ENCODE assay signal across 9 mouse cellular contexts in genomic region chr6:118180085-118180423, GRCm38 (mm10). TPM values are rescaled to one million over a fixed set of nuclear protein-coding genes. Genes with fewer than 3 reads are reported as not detected.
DNase-seq lines count a peak whose midpoint lies in the region; ATAC-seq lines count a peak whose summit lies in the region.
"Had no signal": no experiment of that assay in that cellular context is flagged by ENCODE, and none has a peak within 500 bp of the region (broad histone marks: within the 10 kb centered on the region; RNA-seq: fewer than 3 reads in every experiment).

No protein-coding gene starts in this region.

- no peak overlapping the region for H3K4me3 ChIP-seq in heart, embryonic 12.5 days
- no peak overlapping the region for H3K4me3 ChIP-seq in liver, embryonic 13.5 days (replicated peaks)
- H3K4me3 ChIP-seq in liver, embryonic 11.5 days (ENCODE audit: low read depth, low read length) = no peak overlapping the region
- no peak overlapping the region for H3K4me3 ChIP-seq in forebrain, embryonic 16.5 days (replicated peaks; ENCODE audit: low read length)
- H3K4me3 ChIP-seq in neural tube, embryonic 13.5 days = no peak overlapping the region
- H3K4me3 ChIP-seq: limb, embryonic 12.5 days; myocyte had no signal

- no peak for DNase-seq in heart, adult 11 months
- DNase-seq in liver, embryonic 13.5 days = no peak
- no peak for DNase-seq in liver, embryonic 11.5 days (ENCODE audit: low spot score)
- no peak for DNase-seq in frontal cortex, postnatal 25 days (ENCODE audit: low spot score in 2 of 2)

- H3K36me3 ChIP-seq in heart, embryonic 12.5 days = no peaks in the 10 kb centered on the region
- no peaks in the 10 kb centered on the region for H3K36me3 ChIP-seq in liver, embryonic 13.5 days
- H3K36me3 ChIP-seq in liver, embryonic 11.5 days (ENCODE audit: control insufficient read depth, insufficient read depth, low read length) = no peaks in the 10 kb centered on the region
- no peaks in the 10 kb centered on the region for H3K36me3 ChIP-seq in forebrain, embryonic 16.5 days (ENCODE audit: control insufficient read depth, insufficient read depth)
- H3K36me3 ChIP-seq in neural tube, embryonic 13.5 days = no peaks in the 10 kb centered on the region
- H3K36me3 ChIP-seq: limb, embryonic 12.5 days had no signal

- no peak overlapping the region for H3K27ac ChIP-seq in heart, embryonic 12.5 days (ENCODE audit: poor library complexity, severe bottlenecking)
- no peak overlapping the region for H3K27ac ChIP-seq in liver, embryonic 13.5 days
- no peak overlapping the region for H3K27ac ChIP-seq in liver, embryonic 11.5 days (ENCODE audit: low read depth, low read length)
- H3K27ac ChIP-seq in forebrain, embryonic 16.5 days (ENCODE audit: low read length) = no peak overlapping the region
- H3K27ac ChIP-seq in neural tube, embryonic 13.5 days (replicated peaks) = no peak overlapping the region; the same call in 1 of the 2 replicates
- H3K27ac ChIP-seq: limb, embryonic 12.5 days had no signal

- peaks cover 26% of the 10 kb centered on the region for H3K27me3 ChIP-seq in heart, embryonic 12.5 days (replicated peaks)
- no peaks in the 10 kb centered on the region for H3K27me3 ChIP-seq in liver, embryonic 13.5 days
- no peaks in the 10 kb centered on the region for H3K27me3 ChIP-seq in liver, embryonic 11.5 days (replicated peaks; ENCODE audit: control insufficient read depth, insufficient read depth, low read length)
- no peaks in the 10 kb centered on the region for H3K27me3 ChIP-seq in forebrain, embryonic 16.5 days (replicated peaks; ENCODE audit: control insufficient read depth, insufficient read depth, low read length)
- H3K27me3 ChIP-seq in neural tube, embryonic 13.5 days = no peaks in the 10 kb centered on the region
- H3K27me3 ChIP-seq: limb, embryonic 12.5 days had no signal

- H3K4me2 ChIP-seq in heart, embryonic 12.5 days = 0 out of 2 replicates have a peak overlapping the region, but pooled peaks have one; percentile 21
- no peak overlapping the region for H3K4me2 ChIP-seq in liver, embryonic 13.5 days
- no peak overlapping the region for H3K4me2 ChIP-seq in liver, embryonic 11.5 days
- H3K4me2 ChIP-seq in forebrain, embryonic 16.5 days (ENCODE audit: low read length) = no peak overlapping the region
- H3K4me2 ChIP-seq in neural tube, embryonic 13.5 days = 0 out of 2 replicates have a peak overlapping the region, but pooled peaks have one; percentile 28
- H3K4me2 ChIP-seq: limb, embryonic 12.5 days had no signal

- WGBS in heart, embryonic 12.5 days = 69% methylated on average over 12 of the region's 12 CpGs
- 73% methylated on average over 12 of the region's 12 CpGs for WGBS in liver, embryonic 13.5 days (ENCODE audit: insufficient replicate concordance)
- WGBS in liver, embryonic 11.5 days = 77% methylated on average over 12 of the region's 12 CpGs
- WGBS in forebrain, embryonic 16.5 days = 68% methylated on average over 12 of the region's 12 CpGs
- WGBS in neural tube, embryonic 13.5 days = 75% methylated on average over 12 of the region's 12 CpGs

- no peaks in the 10 kb centered on the region for H3K9me3 ChIP-seq in heart, embryonic 12.5 days (replicated peaks)
- H3K9me3 ChIP-seq in liver, embryonic 13.5 days (replicated peaks) = no peaks in the 10 kb centered on the region
- no peaks in the 10 kb centered on the region for H3K9me3 ChIP-seq in liver, embryonic 11.5 days (ENCODE audit: control insufficient read depth, low read length)
- no peaks in the 10 kb centered on the region for H3K9me3 ChIP-seq in forebrain, embryonic 16.5 days (ENCODE audit: control insufficient read depth, low read length)
- H3K9me3 ChIP-seq in neural tube, embryonic 13.5 days = no peaks in the 10 kb centered on the region
- H3K9me3 ChIP-seq: limb, embryonic 12.5 days had no signal

- no peak overlapping the region for H3K9ac ChIP-seq in heart, embryonic 12.5 days
- no peak overlapping the region for H3K9ac ChIP-seq in liver, embryonic 13.5 days
- no peak overlapping the region for H3K9ac ChIP-seq in liver, embryonic 11.5 days (ENCODE audit: low read depth, low read length)
- no peak overlapping the region for H3K9ac ChIP-seq in forebrain, embryonic 16.5 days (replicated peaks; ENCODE audit: low read depth, low read length)
- no peak overlapping the region for H3K9ac ChIP-seq in neural tube, embryonic 13.5 days
- H3K9ac ChIP-seq: limb, embryonic 12.5 days had no signal

- H3K4me1 ChIP-seq in heart, embryonic 12.5 days (replicated peaks) = peaks cover 5% of the 10 kb centered on the region
- H3K4me1 ChIP-seq in liver, embryonic 13.5 days (replicated peaks) = no peaks in the 10 kb centered on the region
- H3K4me1 ChIP-seq in liver, embryonic 11.5 days (replicated peaks; ENCODE audit: control insufficient read depth, insufficient read depth, low read length) = no peaks in the 10 kb centered on the region
- peaks cover 4% of the 10 kb centered on the region; the same call in 1 of the 2 replicates for H3K4me1 ChIP-seq in forebrain, embryonic 16.5 days (replicated peaks; ENCODE audit: control insufficient read depth, insufficient read depth, low read length)
- peaks cover 9% of the 10 kb centered on the region for H3K4me1 ChIP-seq in neural tube, embryonic 13.5 days (replicated peaks)
- H3K4me1 ChIP-seq: limb, embryonic 12.5 days had no signal

- 0 out of 2 replicates have a peak, but pooled peaks have one; percentile 8 for ATAC-seq in heart, embryonic 12.5 days (ENCODE audit: insufficient number of reproducible peaks, low FRiP score)
- 0 out of 2 replicates have a peak, but pooled peaks have one; percentile 34 for ATAC-seq in liver, embryonic 13.5 days (ENCODE audit: low read depth)
- no peak for ATAC-seq in liver, embryonic 11.5 days (replicated peaks; ENCODE audit: low FRiP score)
- ATAC-seq in forebrain, embryonic 16.5 days = peak; percentile 25
- ATAC-seq in neural tube, embryonic 13.5 days (ENCODE audit: low read depth) = peak; percentile 46; the same call in 1 of the 2 replicates

RNA-seq across cellular contexts. Expression of gene Ret, which starts 17.5 kb away (rescaled TPM):
- polyA plus RNA-seq in heart, embryonic 12.5 days (2016; fragmentation: Nextera tagmentation; extraction: Ambion mirVana) = 0.11 and 0.18 TPM in 2 replicates
- polyA plus RNA-seq in liver, embryonic 13.5 days (2015; fragmentation: Nextera tagmentation; extraction: Ambion mirVana) = 0.02 and 0.05 TPM in 2 replicates
- polyA plus RNA-seq in liver, embryonic 11.5 days (2014; fragmentation: Nextera tagmentation; extraction: Ambion mirVana) = 0.91 and 0.95 TPM in 2 replicates
- 1.4 and 1.9 TPM in 2 replicates for polyA plus RNA-seq in forebrain, embryonic 16.5 days (2015; fragmentation: Nextera tagmentation; extraction: Ambion mirVana)
- 23.5 and 26.7 TPM in 2 replicates for polyA plus RNA-seq in neural tube, embryonic 13.5 days (2015; fragmentation: Nextera tagmentation; extraction: Ambion mirVana)

RNA-seq across cellular contexts. Expression of gene Csgalnact2, which starts 41.1 kb away (rescaled TPM):
- 12.6 and 13.0 TPM in 2 replicates for polyA plus RNA-seq in heart, embryonic 12.5 days (2016; fragmentation: Nextera tagmentation; extraction: Ambion mirVana)
- 7.7 and 8.6 TPM in 2 replicates for polyA plus RNA-seq in liver, embryonic 13.5 days (2015; fragmentation: Nextera tagmentation; extraction: Ambion mirVana)
- 14.3 and 16.3 TPM in 2 replicates for polyA plus RNA-seq in liver, embryonic 11.5 days (2014; fragmentation: Nextera tagmentation; extraction: Ambion mirVana)
- 11.2 and 12.5 TPM in 2 replicates for polyA plus RNA-seq in forebrain, embryonic 16.5 days (2015; fragmentation: Nextera tagmentation; extraction: Ambion mirVana)
- 8.6 and 9.4 TPM in 2 replicates for polyA plus RNA-seq in neural tube, embryonic 13.5 days (2015; fragmentation: Nextera tagmentation; extraction: Ambion mirVana)

Comparison
In these comparisons a context has a peak if more than half of its experiments do, and no peak if none do; other contexts are left out.
1. H3K4me2 ChIP-seq: peak in heart, embryonic 12.5 days (single experiment) and neural tube, embryonic 13.5 days (single experiment); none in liver, embryonic 13.5 days (single experiment), liver, embryonic 11.5 days (single experiment) and forebrain, embryonic 16.5 days (single experiment).